Mouse (Mus musculus): Measurements from ENCODE around the gene Vangl1.

- TF ChIP-seq POLR2A (IDR thresholded peaks at IDR 0.05; ENCODE audit: low read depth, low read length) (no peak), CTCF (conservative IDR thresholded peaks at IDR 0.05 in 1 of 2, IDR thresholded peaks at IDR 0.05 in 1 of 2; ENCODE audit: low read depth in 2 of 2, low read length in 2 of 2) (no peak)
Observed at GRCm38 (mm10) chr3:102152872-102153271, 51.6 kb downstream of the Vangl1 start.

Data from CH12.LX (cell line).